In the genomic region with DNA sequence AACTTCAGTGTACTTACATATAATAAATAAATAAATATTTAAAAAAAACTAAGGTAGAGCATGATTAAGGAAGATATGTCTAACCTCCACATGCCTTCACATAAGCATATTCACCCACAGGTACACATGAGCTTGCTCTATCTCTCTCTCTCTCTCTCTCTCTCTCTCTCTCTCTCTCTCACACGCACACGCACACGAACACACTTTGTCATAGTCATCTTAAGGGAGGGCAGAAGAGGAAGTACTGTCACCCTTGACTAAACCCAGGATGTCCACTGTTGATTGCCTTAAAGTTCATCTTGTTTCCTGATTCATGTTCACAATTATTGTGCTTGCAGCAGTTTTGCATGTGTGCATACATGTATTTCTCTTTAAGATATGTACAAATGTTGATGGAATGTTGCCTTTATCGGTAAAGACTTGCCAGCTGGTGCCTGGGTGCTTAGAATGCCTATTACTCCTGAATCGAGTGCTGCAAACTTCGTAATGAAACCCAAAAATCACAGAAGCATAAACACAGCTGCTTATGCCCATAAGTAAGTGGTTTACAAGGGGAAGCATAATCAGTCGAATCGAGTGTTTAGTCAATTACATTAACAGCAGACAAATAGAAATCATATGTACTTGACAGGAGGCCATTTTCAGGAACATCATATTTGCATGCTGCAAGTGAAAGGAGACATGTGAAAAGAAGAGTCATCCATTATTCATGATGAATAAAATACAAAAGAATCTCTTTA, we compare ENCODE assay signal across 15 mouse cellular contexts.
DNase-seq lines count a peak whose midpoint lies in the region; ATAC-seq and TF ChIP-seq lines count a peak whose summit lies in the region.
"Had no signal": no experiment of that assay in that cellular context is flagged by ENCODE, and none has a peak within 500 bp of the region (broad histone marks: within the 10 kb centered on the region; RNA-seq: fewer than 3 reads in every experiment).

No protein-coding gene starts in this region.

- no peak for TF ChIP-seq POLR2A in brain, embryonic 14.5 days (IDR thresholded peaks at IDR 0.05; ENCODE audit: borderline replicate concordance, extremely low read depth, insufficient read depth, insufficient read length, poor library complexity, severe bottlenecking)

- no peak for TF ChIP-seq CTCF in brain, embryonic 14.5 days (IDR thresholded peaks at IDR 0.05; ENCODE audit: borderline replicate concordance, extremely low read depth, insufficient read depth, insufficient read length)

- peak; percentile 50; the same call in 1 of the 2 replicates for ATAC-seq in frontal cortex, adult (ENCODE audit: low TSS enrichment)
- peak; percentile 44; the same call in 1 of the 2 replicates for ATAC-seq in neutrophil, adult 5-6 weeks (ENCODE audit: extremely low read depth, insufficient number of reproducible peaks, low FRiP score, poor library complexity, severe bottlenecking)
- ATAC-seq: midbrain, embryonic 16.5 days had no signal

- DNase-seq in frontal cortex, postnatal 10 days (ENCODE audit: low spot score in 2 of 2), result no peak
- peak; percentile 26 to 31 for DNase-seq in B cell, adult 2 months
- DNase-seq in brain, embryonic 14.5 days (ENCODE audit: low read depth), result peak; percentile 83
- no peak for DNase-seq in cerebellum, adult 9-10 months
- DNase-seq in adrenal gland, postnatal 36 days, result no peak
- DNase-seq: adrenal gland, postnatal 10 days; cerebellum, adult 11 months; cerebellum, postnatal 14 days; gastrocnemius, postnatal 14 days; heart, adult 2 months; kidney, adult 18-20 months; kidney, postnatal 4 days had no signal

Comparison
In these comparisons a context has a peak if more than half of its experiments do, and no peak if none do; other contexts are left out.
1. DNase-seq: peak in B cell, adult 2 months (2 of 2) and brain, embryonic 14.5 days (single experiment); none in frontal cortex, postnatal 10 days (0 of 2), cerebellum, adult 9-10 months (single experiment) and adrenal gland, postnatal 36 days (0 of 2).